Mouse (Mus musculus) liver, postnatal 0 days (tissue): ENCODE measurements around the gene Scarb2. TPM values are rescaled to one million over a fixed set of nuclear protein-coding genes. Genes with fewer than 3 reads are reported as not detected.
A peak's percentile ranks its signal among the peaks of the same experiment; 100 is the strongest.

ENCODE experiments used
- ATAC-seq: fragments of 200-750 bp; cut with Nextera tagmentation; 2 replicates; pipeline ENCODE4 v1.8.0; 2017; ENCODE audit warnings: mild to moderate bottlenecking, moderate library complexity
- DNase-seq: peaks from one replicate; pipeline ENCODE4 v3.0.0-alpha.2; 2016
- H3K27ac ChIP-seq: fragments of 300-500 bp; sonication (generic); 2 replicates; pipeline ENCODE4 v1.5.1; 2014; ENCODE audit warnings: antibody characterized with exemption, moderate library complexity, mild to moderate bottlenecking, low read depth
- H3K27me3 ChIP-seq: fragments of 300-500 bp; sonication (generic); 2 replicates; pipeline ENCODE4 v1.6.1; 2014; ENCODE audit warnings: low read length, control low read depth, mixed read lengths; ENCODE audit not compliant: insufficient read depth
- H3K36me3 ChIP-seq: fragments of 300-500 bp; sonication (generic); replicated peaks from 2 replicates; pipeline ENCODE4 v1.6.1; 2014; ENCODE audit warnings: mild to moderate bottlenecking, control low read depth, low read length, moderate library complexity, mixed read lengths; ENCODE audit not compliant: insufficient read depth
- H3K4me1 ChIP-seq: fragments of 300-500 bp; sonication (generic); 2 replicates; pipeline ENCODE4 v1.6.1; 2014; ENCODE audit warnings: antibody characterized with exemption, mild to moderate bottlenecking, control low read depth; ENCODE audit not compliant: insufficient read depth
- H3K4me2 ChIP-seq: fragments of 300-500 bp; sonication (generic); 2 replicates; pipeline ENCODE4 v1.6.1; 2014; ENCODE audit warnings: low read depth, mild to moderate bottlenecking, low read length, moderate library complexity, mixed read lengths
- H3K4me3 ChIP-seq: fragments of 300-500 bp; sonication (generic); 2 replicates; pipeline ENCODE4 v1.5.1; 2014; ENCODE audit warnings: low read depth, low read length
- H3K9ac ChIP-seq: fragments of 300-500 bp; sonication (generic); replicated peaks from 2 replicates; pipeline ENCODE4 v1.6.1; 2014; ENCODE audit warnings: mild to moderate bottlenecking, moderate library complexity
- H3K9me3 ChIP-seq: fragments of 300-500 bp; sonication (generic); 2 replicates; pipeline ENCODE4 v1.6.1; 2016; ENCODE audit warnings: mild to moderate bottlenecking, control low read depth, low read length, mixed read lengths
- CTCF ChIP-seq: sonication (generic); IDR thresholded peaks from 2 replicates; pipeline ENCODE4 v1.5.1; 2016; ENCODE audit warnings: antibody characterized with exemption, low read depth
- EP300 ChIP-seq: IDR thresholded peaks from 2 replicates; pipeline ENCODE4 v1.6.1; 2016; ENCODE audit warnings: antibody characterized with exemption, low read depth, mild to moderate bottlenecking
- WGBS: fragments of 180-500 bp; shearing (Covaris S2); extraction: QIAGEN DNeasy Blood & Tissue Kit; methylation state at CpG from one replicate; pipeline ENCODE4 v1.1.7; 2014; ENCODE audit not compliant: insufficient replicate concordance; 5-methylcytosine and 5-hydroxymethylcytosine counted together
- polyA plus RNA-seq: library from polyadenylated mRNA; unstranded; fragments of >200 nt; fragmentation: Nextera tagmentation; extraction: Ambion mirVana; gene quantifications from 2 replicates; pipeline ENCODE4 v1.2.1, GENCODE M21; 2015

Gene Scarb2
- polyA plus RNA-seq: 16.3 and 16.5 TPM in 2 replicates

DNA sequence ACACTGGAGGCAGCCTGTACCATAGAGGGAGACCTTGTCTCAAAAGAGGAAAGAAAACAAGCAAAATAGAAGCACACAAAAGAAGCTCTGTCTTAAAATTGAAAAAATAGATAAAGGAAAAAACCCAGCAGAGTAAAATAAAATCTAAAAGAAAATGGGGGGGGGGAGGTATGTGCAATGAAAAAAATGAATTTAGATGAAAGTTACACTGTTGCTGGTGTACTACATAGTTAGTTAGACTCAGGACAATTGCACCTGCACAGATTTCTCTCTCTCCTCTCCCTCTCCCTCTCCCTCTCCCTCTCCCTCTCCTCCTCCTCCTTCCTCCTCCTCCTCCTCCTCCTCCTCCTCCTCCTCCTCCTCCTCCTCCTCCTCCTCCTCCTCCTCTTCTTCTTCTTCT is at the start of gene Scarb2:
Scarb2 (minus strand) TSS at position 101 of the 400 bp plus-strand sequence.
- DNase-seq (no peak), ATAC-seq (no peak)
- TF ChIP-seq CTCF (no peak), EP300 (no peak)
- H3K4me2 ChIP-seq: peak within 1 kb of the TSS; percentile 86
- H3K27ac ChIP-seq: peak within 1 kb of the TSS; percentile 98
- no peaks in the 10 kb centered on the region for H3K36me3 ChIP-seq
- H3K9ac ChIP-seq: peak within 1 kb of the TSS; percentile 51; the same call in 1 of the 2 replicates
- H3K4me1 ChIP-seq: peaks cover 28% of the 10 kb centered on the region
- no peaks in the 10 kb centered on the region for H3K27me3 ChIP-seq
- peak within 1 kb of the TSS; percentile 85 for H3K4me3 ChIP-seq
- no peaks in the 10 kb centered on the region for H3K9me3 ChIP-seq

GRCm38 (mm10) chr5:92555905-92556304 is 49.3 kb upstream of the Scarb2 start:
- Histone ChIP-seq H3K36me3 (no peaks in the 10 kb centered on the region), H3K4me1 (no peaks in the 10 kb centered on the region), H3K27me3 (no peaks in the 10 kb centered on the region), H3K4me3 (no peak overlapping the region), H3K9me3 (peaks cover 3% of the 10 kb centered on the region; the same call in 1 of the 2 replicates), H3K4me2 (no peak overlapping the region), H3K9ac (no peak overlapping the region), H3K27ac (no peak overlapping the region)
- WGBS: 82% methylated on average over 1 of the region's 1 CpGs
- no peak for DNase-seq
- TF ChIP-seq EP300: no peak
- no peak for TF ChIP-seq CTCF
- ATAC-seq: no peak

- H3K9ac ChIP-seq: no peak within 1 kb of the TSS
- ATAC-seq: no peak
- H3K27me3 ChIP-seq: no peaks in the 10 kb centered on the region
- no peak for DNase-seq
- H3K36me3 ChIP-seq: no peaks in the 10 kb centered on the region
- 76% methylated on average over 16 of the region's 16 CpGs for WGBS
- no peak within 1 kb of the TSS for H3K4me2 ChIP-seq
- no peak within 1 kb of the TSS for H3K4me3 ChIP-seq
- no peaks in the 10 kb centered on the region for H3K4me1 ChIP-seq
- peaks cover 3% of the 10 kb centered on the region; the same call in 1 of the 2 replicates for H3K9me3 ChIP-seq
- no peak within 1 kb of the TSS for H3K27ac ChIP-seq
- TF ChIP-seq EP300 (no peak), CTCF (no peak)
Observed at GRCm38 (mm10) chr5:92554891-92555511, 48.4 kb upstream of the Scarb2 start, which contains the start of gene Fam47e. TSS of gene Fam47e (plus strand) at chr5:92555069.

GRCm38 (mm10) chr5:92554443-92554842 is 47.8 kb upstream of the Scarb2 start:
- Histone ChIP-seq H3K4me3 (no peak overlapping the region), H3K9ac (no peak overlapping the region), H3K27me3 (no peaks in the 10 kb centered on the region), H3K9me3 (peaks cover 3% of the 10 kb centered on the region; the same call in 1 of the 2 replicates), H3K4me2 (no peak overlapping the region), H3K27ac (no peak overlapping the region), H3K36me3 (no peaks in the 10 kb centered on the region), H3K4me1 (no peaks in the 10 kb centered on the region)
- ATAC-seq (no peak), DNase-seq (no peak)
- WGBS: 80% methylated on average over 4 of the region's 4 CpGs
- TF ChIP-seq CTCF (no peak), EP300 (no peak)

GRCm38 (mm10) chr5:92553939-92554338 is 47.3 kb upstream of the Scarb2 start:
- H3K27me3 ChIP-seq: no peaks in the 10 kb centered on the region
- peak; percentile 28 for DNase-seq
- TF ChIP-seq EP300: no peak
- peak; percentile 56 for TF ChIP-seq CTCF
- no peaks in the 10 kb centered on the region for H3K36me3 ChIP-seq
- no peak overlapping the region for H3K4me2 ChIP-seq
- 61% methylated on average over 3 of the region's 3 CpGs for WGBS
- H3K9ac ChIP-seq: no peak overlapping the region
- no peaks in the 10 kb centered on the region for H3K4me1 ChIP-seq
- peaks cover 3% of the 10 kb centered on the region; the same call in 1 of the 2 replicates for H3K9me3 ChIP-seq
- no peak overlapping the region for H3K27ac ChIP-seq
- ATAC-seq: no peak
- H3K4me3 ChIP-seq: no peak overlapping the region

GRCm38 (mm10) chr5:92552611-92553010 is 46.0 kb upstream of the Scarb2 start:
- H3K4me1 ChIP-seq: no peaks in the 10 kb centered on the region
- ATAC-seq (no peak), DNase-seq (no peak)
- H3K36me3 ChIP-seq: no peaks in the 10 kb centered on the region
- no peak overlapping the region for H3K4me3 ChIP-seq
- no peaks in the 10 kb centered on the region for H3K27me3 ChIP-seq
- H3K4me2 ChIP-seq: no peak overlapping the region
- TF ChIP-seq CTCF (no peak), EP300 (no peak)
- H3K9me3 ChIP-seq: peaks cover 3% of the 10 kb centered on the region; the same call in 1 of the 2 replicates
- WGBS: 73% methylated on average over 2 of the region's 2 CpGs
- no peak overlapping the region for H3K27ac ChIP-seq
- no peak overlapping the region for H3K9ac ChIP-seq
